ENCODE assay signal across 24 mouse cellular contexts in genomic region chr4:88913984-88914383, GRCm38 (mm10). TPM values are rescaled to one million over a fixed set of nuclear protein-coding genes. Genes with fewer than 3 reads are reported as not detected.
DNase-seq lines count a peak whose midpoint lies in the region; ATAC-seq and TF ChIP-seq lines count a peak whose summit lies in the region.
"Had no signal": no experiment of that assay in that cellular context is flagged by ENCODE, and none has a peak within 500 bp of the region (broad histone marks: within the 10 kb centered on the region; RNA-seq: fewer than 3 reads in every experiment).

No protein-coding gene starts in this region.

- no peak overlapping the region for H3K9ac ChIP-seq in liver, embryonic 11.5 days (ENCODE audit: low read depth, low read length)
- no peak overlapping the region for H3K9ac ChIP-seq in liver, embryonic 15.5 days
- no peak overlapping the region for H3K9ac ChIP-seq in forebrain, postnatal 0 days
- H3K9ac ChIP-seq: heart, embryonic 13.5 days; hindbrain, embryonic 15.5 days had no signal

- H3K4me2 ChIP-seq in liver, embryonic 11.5 days, result no peak overlapping the region
- H3K4me2 ChIP-seq in liver, embryonic 15.5 days, result peak overlapping the region; percentile 38
- H3K4me2 ChIP-seq in forebrain, postnatal 0 days (ENCODE audit: low read depth), result no peak overlapping the region
- H3K4me2 ChIP-seq: heart, embryonic 13.5 days; hindbrain, embryonic 15.5 days had no signal

- peak; percentile 56 for DNase-seq in c-Kit-positive CD71-positive TER-119-positive erythroid progenitor cells, embryonic 14.5 days (ENCODE audit: low spot score)
- DNase-seq in liver, embryonic 11.5 days (ENCODE audit: low spot score), result no peak
- no peak for DNase-seq in cerebellum, adult 11 months
- DNase-seq in cerebellum, postnatal 14 days, result no peak
- DNase-seq in forebrain, postnatal 0 days, result no peak
- DNase-seq: adrenal gland, adult 2 months; adrenal gland, postnatal 25 days; cerebellum, adult 18-20 months; cerebellum, adult 9-11 months; gastrocnemius, postnatal 36 days; heart, adult 11 months; heart, postnatal 36 days had no signal

- peaks cover 15% of the 10 kb centered on the region for H3K4me1 ChIP-seq in liver, embryonic 11.5 days (replicated peaks; ENCODE audit: control insufficient read depth, insufficient read depth, low read length)
- H3K4me1 ChIP-seq in liver, embryonic 15.5 days (replicated peaks), result peaks cover 35% of the 10 kb centered on the region
- no peaks in the 10 kb centered on the region for H3K4me1 ChIP-seq in forebrain, postnatal 0 days (ENCODE audit: insufficient read depth)
- H3K4me1 ChIP-seq: forebrain, embryonic 10.5 days; hindbrain, embryonic 15.5 days had no signal

- no peaks in the 10 kb centered on the region for H3K36me3 ChIP-seq in liver, embryonic 11.5 days (ENCODE audit: control insufficient read depth, insufficient read depth, low read length)
- no peaks in the 10 kb centered on the region for H3K36me3 ChIP-seq in liver, embryonic 15.5 days (replicated peaks)
- H3K36me3 ChIP-seq in forebrain, postnatal 0 days (ENCODE audit: insufficient read depth), result no peaks in the 10 kb centered on the region
- H3K36me3 ChIP-seq: embryonic facial prominence, embryonic 10.5 days; forebrain, embryonic 10.5 days; heart, embryonic 13.5 days; hindbrain, embryonic 15.5 days had no signal

- no peaks in the 10 kb centered on the region for H3K9me3 ChIP-seq in liver, embryonic 11.5 days (ENCODE audit: control insufficient read depth, low read length)
- H3K9me3 ChIP-seq in liver, embryonic 15.5 days (replicated peaks), result no peaks in the 10 kb centered on the region
- H3K9me3 ChIP-seq in forebrain, postnatal 0 days (ENCODE audit: low read length), result no peaks in the 10 kb centered on the region
- H3K9me3 ChIP-seq: embryonic facial prominence, embryonic 10.5 days; forebrain, embryonic 10.5 days; heart, embryonic 13.5 days; hindbrain, embryonic 15.5 days had no signal

- H3K4me3 ChIP-seq in liver, embryonic 11.5 days (ENCODE audit: low read depth, low read length), result no peak overlapping the region
- H3K4me3 ChIP-seq in liver, embryonic 15.5 days (replicated peaks), result no peak overlapping the region
- H3K4me3 ChIP-seq in forebrain, postnatal 0 days (ENCODE audit: low read depth, low read length), result no peak overlapping the region
- H3K4me3 ChIP-seq: embryonic facial prominence, embryonic 10.5 days; forebrain, embryonic 10.5 days; heart, embryonic 13.5 days; hindbrain, embryonic 15.5 days had no signal

- no peak for TF ChIP-seq CTCF in forebrain, postnatal 0 days (IDR thresholded peaks at IDR 0.05; ENCODE audit: low read depth)

- ATAC-seq in liver, embryonic 11.5 days (replicated peaks; ENCODE audit: low FRiP score), result peak; percentile 87
- peak; percentile 91 for ATAC-seq in liver, embryonic 15.5 days (ENCODE audit: insufficient read depth)
- ATAC-seq in megakaryocyte-erythroid progenitor cell, adult 5-6 weeks (replicated peaks; ENCODE audit: low FRiP score, low TSS enrichment, poor library complexity, severe bottlenecking), result peak; percentile 61; the same call in 1 of the 2 replicates
- no peak for ATAC-seq in forebrain, postnatal 0 days
- ATAC-seq: forebrain, embryonic 14.5 days had no signal

- 50% methylated on average over 1 of the region's 1 CpGs for WGBS in liver, embryonic 11.5 days
- WGBS in liver, embryonic 15.5 days (ENCODE audit: insufficient replicate concordance), result 31% methylated on average over 1 of the region's 1 CpGs
- 80% methylated on average over 1 of the region's 1 CpGs for WGBS in forebrain, postnatal 0 days

- H3K27ac ChIP-seq in liver, embryonic 11.5 days (ENCODE audit: low read depth, low read length), result no peak overlapping the region
- no peak overlapping the region for H3K27ac ChIP-seq in liver, embryonic 15.5 days (replicated peaks)
- no peak overlapping the region for H3K27ac ChIP-seq in forebrain, postnatal 0 days (ENCODE audit: low read depth, low read length)
- H3K27ac ChIP-seq: embryonic facial prominence, embryonic 10.5 days; forebrain, embryonic 10.5 days; heart, embryonic 13.5 days; hindbrain, embryonic 15.5 days had no signal

- no peaks in the 10 kb centered on the region for H3K27me3 ChIP-seq in liver, embryonic 11.5 days (replicated peaks; ENCODE audit: control insufficient read depth, insufficient read depth, low read length)
- H3K27me3 ChIP-seq in liver, embryonic 15.5 days, result no peaks in the 10 kb centered on the region
- H3K27me3 ChIP-seq in forebrain, postnatal 0 days (ENCODE audit: insufficient read depth, low read length), result no peaks in the 10 kb centered on the region
- H3K27me3 ChIP-seq: heart, embryonic 13.5 days; hindbrain, embryonic 15.5 days had no signal

RNA-seq across cellular contexts. Expression of gene Ifne, which starts 34.0 kb away (rescaled TPM):
- not detected in 2 replicates for polyA plus RNA-seq in liver, embryonic 11.5 days (2014; fragmentation: Nextera tagmentation; extraction: Ambion mirVana)
- polyA plus RNA-seq in liver, embryonic 15.5 days (2015; fragmentation: Nextera tagmentation; extraction: Ambion mirVana), result not detected in 2 replicates
- not detected in 2 replicates for total RNA-seq in megakaryocyte-erythroid progenitor cell, adult 5-6 weeks (2014; fragmentation: Nextera tagmentation)
- not detected in 2 replicates for total RNA-seq in megakaryocyte-erythroid progenitor cell, adult 5-6 weeks (2017)
- not detected in 2 replicates for total RNA-seq in forebrain, postnatal 0 days (2014; rRNA removed)
- not detected in 2 replicates for polyA plus RNA-seq in forebrain, postnatal 0 days (2015; fragmentation: Nextera tagmentation; extraction: Ambion mirVana)
- total RNA-seq: adrenal gland, adult 2 months; adrenal gland, postnatal 25 days; ES-E14; gastrocnemius, adult 8-10 months; gastrocnemius, postnatal 36 days; heart, postnatal 36 days had no signal
- polyA plus RNA-seq: adrenal gland, adult 2 months; embryonic facial prominence, embryonic 10.5 days; embryonic facial prominence, embryonic 14.5 days; forebrain, embryonic 10.5 days; forebrain, embryonic 14.5 days; heart, embryonic 13.5 days; heart, postnatal 0 days; hindbrain, embryonic 11.5 days; hindbrain, embryonic 15.5 days had no signal
